Mouse (Mus musculus) liver, embryonic 13.5 days (tissue): Measurements from ENCODE around the gene Olfr417. TPM values are rescaled to one million over a fixed set of nuclear protein-coding genes. Genes with fewer than 3 reads are reported as not detected.
"Not testable (repeated sequence)": the region's sequence is repeated elsewhere in the genome, so short reads cannot be mapped to it uniquely, and the experiment has no call there.

Experiments
- ATAC-seq: fragments of 200-750 bp; cut with Nextera tagmentation; 2 replicates; pipeline ENCODE4 v1.8.0; 2017; ENCODE audit warnings: low read depth, mild to moderate bottlenecking, moderate number of reproducible peaks, moderate library complexity
- DNase-seq: peaks from one replicate; pipeline ENCODE4 v3.0.0; 2022
- H3K27ac ChIP-seq: fragments of 300-500 bp; sonication (generic); 2 replicates; pipeline ENCODE4 v1.5.1; 2015; ENCODE audit warnings: moderate library complexity, mild to moderate bottlenecking, inconsistent platforms
- H3K27me3 ChIP-seq: fragments of 300-500 bp; sonication (generic); 2 replicates; pipeline ENCODE4 v1.6.1; 2015; ENCODE audit warnings: mild to moderate bottlenecking, inconsistent platforms
- H3K36me3 ChIP-seq: fragments of 300-500 bp; sonication (generic); 2 replicates; pipeline ENCODE4 v1.6.1; 2015; ENCODE audit warnings: mild to moderate bottlenecking, inconsistent platforms
- H3K4me1 ChIP-seq: fragments of 300-500 bp; sonication (generic); replicated peaks from 2 replicates; pipeline ENCODE4 v1.6.1; 2015; ENCODE audit warnings: inconsistent platforms
- H3K4me2 ChIP-seq: fragments of 300-500 bp; sonication (generic); 2 replicates; pipeline ENCODE4 v1.6.1; 2015; ENCODE audit warnings: inconsistent platforms, mild to moderate bottlenecking, moderate library complexity
- H3K4me3 ChIP-seq: fragments of 300-500 bp; sonication (generic); replicated peaks from 2 replicates; pipeline ENCODE4 v1.5.1; 2015; ENCODE audit warnings: mild to moderate bottlenecking, inconsistent platforms
- H3K9ac ChIP-seq: fragments of 300-500 bp; sonication (generic); 2 replicates; pipeline ENCODE4 v1.6.1; 2015; ENCODE audit warnings: mild to moderate bottlenecking, inconsistent platforms
- H3K9me3 ChIP-seq: fragments of 300-500 bp; sonication (generic); replicated peaks from 2 replicates; pipeline ENCODE4 v1.6.1; 2016; ENCODE audit warnings: inconsistent platforms
- WGBS: fragments of 180-500 bp; shearing (Covaris S2); methylation state at CpG from one replicate; pipeline ENCODE4 v1.1.7; 2015; ENCODE audit not compliant: insufficient replicate concordance; 5-methylcytosine and 5-hydroxymethylcytosine counted together
- polyA plus RNA-seq: library from polyadenylated mRNA; unstranded; fragments of >200 nt; fragmentation: Nextera tagmentation; extraction: Ambion mirVana; gene quantifications from 2 replicates; pipeline ENCODE4 v1.2.1, GENCODE M21; 2015

Gene Olfr417
- not detected in 2 replicates for polyA plus RNA-seq

DNA sequence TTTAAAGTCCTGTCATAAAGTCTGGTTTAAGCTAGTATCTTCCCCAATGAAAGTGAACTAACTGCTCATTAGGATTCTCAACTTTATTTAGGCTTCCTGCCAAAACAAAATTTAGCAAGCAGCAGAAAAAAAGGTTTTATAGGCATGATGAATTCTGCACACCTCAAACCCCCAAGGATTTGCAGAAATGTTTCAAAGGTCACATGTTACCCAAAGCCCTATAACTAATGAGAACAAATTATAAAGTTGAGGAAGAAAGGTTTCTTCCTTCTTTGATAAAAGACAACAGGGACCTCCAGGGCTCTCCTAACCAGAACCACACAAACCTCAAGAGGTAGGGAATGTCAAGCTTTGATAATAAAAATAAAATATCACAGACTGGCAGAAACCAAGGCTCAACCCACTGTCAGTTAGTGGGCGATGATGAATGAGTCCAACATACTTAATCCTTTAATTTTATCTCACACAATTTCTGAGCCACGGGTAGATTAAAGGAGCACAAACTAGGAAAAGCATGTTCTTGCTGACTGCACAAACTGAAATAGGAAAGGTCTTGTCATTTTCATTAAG, at the start of gene Olfr417:
Gene Olfr417, plus strand, starts transcription at position 241 of the 570 bp plus-strand sequence.
- Histone ChIP-seq H3K27me3 (no peaks in the 10 kb centered on the region), H3K4me2 (no peak within 1 kb of the TSS), H3K36me3 (no peaks in the 10 kb centered on the region), H3K4me1 (no peaks in the 10 kb centered on the region), H3K27ac (no peak within 1 kb of the TSS), H3K4me3 (no peak within 1 kb of the TSS), H3K9ac (no peak within 1 kb of the TSS), H3K9me3 (no peaks in the 10 kb centered on the region)
- DNase-seq (no peak), ATAC-seq (peak; percentile 61)
- WGBS: 25% methylated on average over 2 of the region's 2 CpGs

DNA sequence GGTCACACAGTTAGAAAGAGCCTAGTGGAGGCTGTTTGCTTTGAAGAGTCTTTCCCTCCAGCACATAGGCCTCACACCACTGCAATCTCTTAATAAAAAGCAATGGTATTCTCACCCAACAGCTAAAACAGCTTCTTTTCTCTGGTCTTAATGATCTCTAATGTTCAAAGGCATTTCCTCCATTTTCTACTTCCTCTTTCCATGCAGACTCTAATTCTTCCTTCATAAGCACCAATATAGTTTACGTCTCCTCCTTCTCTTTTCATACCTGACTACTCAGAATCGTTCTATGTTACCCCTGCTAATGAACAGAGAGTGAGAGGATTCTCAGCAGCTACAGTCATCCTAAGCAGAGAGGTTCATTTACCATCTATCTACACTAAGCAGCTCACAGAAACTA, 47.6 kb upstream of the Olfr417 start:
- H3K4me3 ChIP-seq: no peak overlapping the region
- WGBS: 58% methylated on average over 2 of the region's 2 CpGs
- no peaks in the 10 kb centered on the region for H3K4me1 ChIP-seq
- no peaks in the 10 kb centered on the region for H3K36me3 ChIP-seq
- H3K27me3 ChIP-seq: no peaks in the 10 kb centered on the region
- no peaks in the 10 kb centered on the region for H3K9me3 ChIP-seq
- DNase-seq (no peak), ATAC-seq (no peak)
- no peak overlapping the region for H3K27ac ChIP-seq
- H3K9ac ChIP-seq: no peak overlapping the region
- H3K4me2 ChIP-seq: no peak overlapping the region

DNA sequence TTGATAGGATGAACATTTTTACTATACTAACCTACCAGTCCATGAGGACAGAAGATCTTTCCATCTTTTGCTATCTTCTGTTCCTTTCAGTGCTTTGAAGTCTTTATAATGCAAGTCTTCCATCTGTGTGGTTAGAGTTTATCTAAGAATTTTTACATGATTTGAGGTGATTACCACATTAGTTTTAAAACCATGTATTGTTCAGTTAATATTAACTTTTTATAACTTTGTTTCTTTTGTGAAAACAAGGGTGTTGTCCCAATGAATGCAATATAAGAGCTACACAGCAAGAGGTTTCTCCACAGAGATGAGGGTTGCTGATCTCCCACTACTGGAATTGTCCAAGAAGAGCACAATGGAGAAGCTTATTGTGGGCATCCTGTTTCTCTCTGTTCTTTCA, 34.7 kb upstream of the Olfr417 start, which contains the start of gene Mptx1:
Gene Mptx1, plus strand, starts transcription at position 301 of the 400 bp plus-strand sequence.
- Histone ChIP-seq H3K9me3 (no peaks in the 10 kb centered on the region), H3K36me3 (no peaks in the 10 kb centered on the region), H3K27me3 (no peaks in the 10 kb centered on the region), H3K4me1 (no peaks in the 10 kb centered on the region), H3K4me3 (no peak within 1 kb of the TSS), H3K27ac (no peak within 1 kb of the TSS), H3K4me2 (no peak within 1 kb of the TSS), H3K9ac (no peak within 1 kb of the TSS)
- ATAC-seq: no peak
- no peak for DNase-seq

DNA sequence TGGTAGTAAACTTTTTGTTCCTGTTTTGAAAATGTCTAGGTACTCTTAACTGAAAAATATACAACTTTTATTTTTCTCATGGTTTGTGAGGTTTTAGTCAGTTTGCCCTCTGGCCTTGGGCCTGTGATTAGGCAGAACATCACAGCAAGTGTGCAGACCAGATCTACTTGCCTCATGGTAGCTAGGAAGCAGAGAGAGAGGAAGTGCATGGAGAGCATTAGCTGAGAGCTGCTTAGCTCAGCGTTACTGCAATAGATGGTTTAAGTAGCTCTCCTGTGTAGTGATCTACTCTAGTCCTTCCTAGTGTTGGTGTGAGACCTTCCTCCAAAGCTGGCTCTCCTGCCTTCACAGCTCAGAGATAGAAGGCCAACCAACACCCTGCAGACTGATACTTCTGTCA, 11.3 kb upstream of the Olfr417 start:
- H3K27ac ChIP-seq, H3K27me3 ChIP-seq, H3K36me3 ChIP-seq, H3K4me1 ChIP-seq, H3K4me3 ChIP-seq, H3K4me2 ChIP-seq, H3K9ac ChIP-seq, DNase-seq, H3K9me3 ChIP-seq, ATAC-seq: not testable (repeated sequence)
- WGBS: 16% methylated on average over 1 of the region's 1 CpGs

DNA sequence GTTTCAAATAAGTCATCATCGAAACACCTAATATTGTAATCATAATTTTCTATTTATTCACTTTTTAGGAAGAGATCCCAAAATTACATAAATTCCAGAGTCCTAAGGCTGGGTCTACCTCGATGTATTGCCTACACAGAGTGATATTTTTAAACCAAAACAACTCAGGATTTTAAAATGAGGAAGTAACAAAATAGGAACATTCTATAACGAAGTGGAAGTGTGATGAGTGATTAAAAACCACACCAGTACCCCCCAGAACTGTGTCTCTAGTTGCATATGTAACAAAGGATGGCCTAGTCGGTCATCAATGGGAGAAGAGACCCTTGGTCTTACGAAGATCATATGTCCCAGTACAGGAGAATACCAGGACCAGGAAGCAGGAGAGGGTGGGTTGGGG, 10.3 kb upstream of the Olfr417 start:
- Histone ChIP-seq H3K36me3 (no peaks in the 10 kb centered on the region), H3K9ac (no peak overlapping the region), H3K27me3 (no peaks in the 10 kb centered on the region), H3K4me3 (no peak overlapping the region), H3K9me3 (no peaks in the 10 kb centered on the region), H3K4me1 (no peaks in the 10 kb centered on the region), H3K4me2 (no peak overlapping the region), H3K27ac (no peak overlapping the region)
- ATAC-seq (no peak), DNase-seq (no peak)
- WGBS: 28% methylated on average over 5 of the region's 5 CpGs

DNA sequence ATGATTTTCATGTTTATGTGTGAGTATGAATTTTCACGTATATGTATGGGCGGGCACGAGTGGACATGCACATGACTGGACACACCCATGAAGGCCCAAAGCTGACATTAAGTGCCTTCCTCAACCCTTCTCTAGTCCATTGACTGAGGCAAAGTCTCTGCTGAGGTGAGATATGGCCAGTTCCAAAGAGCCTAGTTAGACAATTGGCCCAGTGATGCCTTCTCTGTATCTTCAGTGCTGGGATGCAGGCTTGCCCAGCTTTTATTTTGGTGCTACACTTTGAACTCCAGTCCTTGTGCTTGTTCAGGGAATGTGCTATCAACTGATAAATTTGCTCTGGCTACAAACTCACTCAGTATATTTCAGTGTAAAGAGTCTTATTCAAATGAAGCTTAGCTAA, 8.9 kb downstream of the Olfr417 start:
- 60% methylated on average over 3 of the region's 3 CpGs for WGBS

DNA sequence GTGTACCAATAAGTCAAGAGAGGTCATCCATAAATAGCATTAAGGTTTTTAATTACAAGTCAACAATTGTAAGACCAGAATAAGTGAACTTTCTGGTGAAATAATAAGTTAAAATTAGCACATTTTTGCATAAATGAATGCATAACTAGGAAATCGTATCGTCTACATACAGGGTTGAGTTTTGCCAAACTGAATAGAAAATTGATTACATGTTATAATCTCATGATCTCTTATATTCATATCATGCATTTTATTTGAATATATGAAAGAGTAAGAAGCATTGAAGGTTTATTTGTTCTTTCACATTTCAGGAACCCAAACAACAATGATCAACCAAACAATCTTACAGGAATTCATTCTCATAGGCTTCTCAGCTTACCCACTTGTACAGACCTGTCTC, 25.8 kb downstream of the Olfr417 start, which contains the start of gene Olfr248:
Gene Olfr248, plus strand, starts transcription at position 301 of the 400 bp plus-strand sequence.
- 76% methylated on average over 2 of the region's 2 CpGs for WGBS

More for the DNA sequence above, 8.9 kb downstream of the Olfr417 start:
- Histone ChIP-seq H3K27me3 (no peaks in the 10 kb centered on the region), H3K36me3 (no peaks in the 10 kb centered on the region), H3K4me3 (no peak overlapping the region), H3K4me2 (no peak overlapping the region), H3K9ac (no peak overlapping the region), H3K4me1 (no peaks in the 10 kb centered on the region), H3K27ac (no peak overlapping the region), H3K9me3 (no peaks in the 10 kb centered on the region)
- ATAC-seq (peak; percentile 20; the same call in 1 of the 2 replicates), DNase-seq (no peak)

DNA sequence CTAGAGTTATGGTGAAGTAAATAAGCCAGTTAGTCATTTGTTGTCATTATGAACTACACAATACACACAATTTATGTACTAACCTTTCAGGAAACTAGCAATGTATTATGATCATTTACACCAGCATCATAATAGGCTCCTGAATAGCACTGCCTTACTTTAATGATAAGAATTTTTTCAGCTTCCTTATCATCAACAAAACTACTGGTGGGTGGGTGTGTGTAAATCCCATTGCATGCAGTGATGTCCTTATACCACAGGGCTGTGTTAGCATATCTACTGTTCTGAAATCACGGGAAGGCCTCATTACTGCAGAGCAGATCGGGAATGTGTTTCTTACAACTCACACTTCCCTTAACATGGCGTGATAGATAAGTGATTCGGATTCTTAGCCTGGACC, 58.0 kb downstream of the Olfr417 start:
- Histone ChIP-seq H3K36me3 (no peaks in the 10 kb centered on the region), H3K9ac (no peak overlapping the region), H3K4me2 (no peak overlapping the region), H3K4me1 (peaks cover 28% of the 10 kb centered on the region), H3K27me3 (no peaks in the 10 kb centered on the region), H3K9me3 (no peaks in the 10 kb centered on the region), H3K27ac (no peak overlapping the region), H3K4me3 (no peak overlapping the region)
- DNase-seq (no peak), ATAC-seq (peak; percentile 64)
- 21% methylated on average over 4 of the region's 4 CpGs for WGBS

More for the DNA sequence above, 25.8 kb downstream of the Olfr417 start, which contains the start of gene Olfr248:
- Histone ChIP-seq H3K27ac (no peak within 1 kb of the TSS), H3K9me3 (no peaks in the 10 kb centered on the region), H3K4me2 (no peak within 1 kb of the TSS), H3K36me3 (no peaks in the 10 kb centered on the region), H3K4me1 (no peaks in the 10 kb centered on the region), H3K4me3 (no peak within 1 kb of the TSS), H3K9ac (no peak within 1 kb of the TSS), H3K27me3 (no peaks in the 10 kb centered on the region)
- DNase-seq (no peak), ATAC-seq (no peak)

DNA sequence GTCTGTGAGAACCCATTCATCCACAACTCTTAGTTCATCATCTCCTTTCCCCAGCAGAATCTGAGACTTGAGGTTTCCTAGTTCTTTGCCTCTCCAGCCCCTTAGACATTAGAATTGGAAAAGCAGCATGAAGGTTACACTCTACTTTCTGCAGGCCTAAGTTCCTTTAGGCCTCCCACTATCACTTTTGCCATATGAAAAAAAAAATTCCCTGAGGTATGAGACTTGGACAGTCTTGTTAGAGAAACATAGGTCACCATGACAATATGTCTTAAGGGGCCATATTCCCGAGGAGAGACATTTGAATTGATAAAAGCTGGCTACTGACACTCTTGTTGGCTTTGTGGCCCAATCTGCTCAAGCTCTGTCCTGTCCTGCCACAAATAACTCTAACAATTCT, 58.8 kb downstream of the Olfr417 start, which contains the start of gene Olfr414:
Gene Olfr414, plus strand, starts transcription at position 301 of the 400 bp plus-strand sequence.
- no peak within 1 kb of the TSS for H3K4me3 ChIP-seq
- no peak within 1 kb of the TSS for H3K27ac ChIP-seq
- WGBS: 54% methylated on average over 1 of the region's 1 CpGs
- H3K4me1 ChIP-seq: peaks cover 32% of the 10 kb centered on the region
- H3K27me3 ChIP-seq: no peaks in the 10 kb centered on the region
- no peak within 1 kb of the TSS for H3K4me2 ChIP-seq
- no peak within 1 kb of the TSS for H3K9ac ChIP-seq
- H3K9me3 ChIP-seq: no peaks in the 10 kb centered on the region
- ATAC-seq (no peak), DNase-seq (no peak)
- no peaks in the 10 kb centered on the region for H3K36me3 ChIP-seq

Other genes with a start within 250 kb of the Olfr417 start
- not detected in 2 replicates for gene Olfr231, start 244.0 kb upstream of the Olfr417 start, polyA plus RNA-seq
- gene Olfr424, start 233.6 kb upstream of the Olfr417 start, polyA plus RNA-seq: not detected in 2 replicates
- gene Olfr420, start 209.5 kb upstream of the Olfr417 start, polyA plus RNA-seq: 0.58 and 0.64 TPM in 2 replicates
- gene Spta1, start 192.3 kb upstream of the Olfr417 start, polyA plus RNA-seq: 25.7 and 33.7 TPM in 2 replicates
- gene Olfr419, start 113.1 kb upstream of the Olfr417 start, polyA plus RNA-seq: 0.08 and 0.09 TPM in 2 replicates
- not detected in 2 replicates for gene Mptx1, start 34.6 kb upstream of the Olfr417 start, polyA plus RNA-seq
- not detected in 2 replicates for gene Olfr248, start 25.9 kb downstream of the Olfr417 start, polyA plus RNA-seq
- not detected in 2 replicates for gene Olfr414, start 58.9 kb downstream of the Olfr417 start, polyA plus RNA-seq
- gene Olfr220, start 77.0 kb downstream of the Olfr417 start, polyA plus RNA-seq: not detected in 2 replicates
- 0.03 and 0.06 TPM in 2 replicates for gene Fmn2, start 136.7 kb downstream of the Olfr417 start, polyA plus RNA-seq